Mouse (Mus musculus): ENCODE data around the gene Uchl1. TPM values are rescaled to one million over a fixed set of nuclear protein-coding genes. Genes with fewer than 3 reads are reported as not detected.

Gene Uchl1
- total RNA-seq, 2 experiments from 2014 or later, result 0.96 TPM; not detected in 1

DNA sequence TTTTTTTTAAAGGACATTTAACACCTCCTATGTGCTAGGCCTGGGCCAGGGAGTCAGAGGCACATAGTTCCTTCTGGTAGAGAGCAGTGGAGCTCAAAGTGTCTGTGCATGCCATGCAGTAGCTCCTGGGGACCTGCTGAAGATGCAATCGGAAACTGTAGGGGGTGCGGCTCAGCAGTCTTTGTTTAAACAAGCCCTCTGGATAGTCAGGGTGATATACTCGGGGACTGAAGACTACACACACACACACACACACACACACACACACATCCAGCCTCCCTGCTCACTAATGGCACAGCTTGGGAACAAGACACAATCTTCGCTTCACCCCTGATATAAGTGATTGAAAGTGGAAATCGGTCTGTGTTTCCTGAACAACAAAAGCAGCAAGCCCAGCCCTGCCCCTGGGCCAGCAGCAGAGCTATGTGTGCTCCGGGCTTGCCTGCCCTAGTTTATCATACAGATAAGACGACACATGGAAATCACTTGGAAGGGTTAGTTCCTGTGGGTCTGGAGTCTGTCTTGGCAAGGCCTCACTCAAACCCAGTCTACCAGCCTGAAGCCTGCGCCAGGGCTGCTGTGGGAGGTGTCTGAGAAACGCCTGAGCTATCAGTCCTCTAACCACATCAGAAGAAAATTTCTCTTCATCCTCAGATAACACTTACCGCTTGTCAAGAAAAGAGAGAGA, 27.6 kb downstream of the Uchl1 start:
- ATAC-seq (replicated peaks; ENCODE audit: poor library complexity), result no peak

DNA sequence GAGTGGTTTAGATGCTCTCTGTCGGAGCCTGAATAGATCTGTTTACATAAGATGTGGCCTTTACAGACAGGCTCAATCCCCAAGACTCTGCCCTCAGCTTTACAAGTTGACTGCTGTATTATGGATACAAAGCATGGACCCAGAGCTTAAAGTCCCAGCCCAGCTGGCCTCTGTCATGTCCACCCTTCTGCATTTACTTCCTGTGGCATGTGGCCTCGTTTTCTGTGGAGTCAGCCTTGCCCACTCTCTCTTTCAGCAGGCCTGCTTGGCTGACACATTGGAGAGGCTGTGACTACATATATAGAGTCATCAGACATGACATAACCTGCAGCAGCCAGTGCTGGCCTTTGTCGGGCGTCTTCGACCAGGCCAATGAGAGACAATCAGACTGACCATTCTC, 32.0 kb downstream of the Uchl1 start:
- no peak for ATAC-seq (replicated peaks; ENCODE audit: poor library complexity)

DNA sequence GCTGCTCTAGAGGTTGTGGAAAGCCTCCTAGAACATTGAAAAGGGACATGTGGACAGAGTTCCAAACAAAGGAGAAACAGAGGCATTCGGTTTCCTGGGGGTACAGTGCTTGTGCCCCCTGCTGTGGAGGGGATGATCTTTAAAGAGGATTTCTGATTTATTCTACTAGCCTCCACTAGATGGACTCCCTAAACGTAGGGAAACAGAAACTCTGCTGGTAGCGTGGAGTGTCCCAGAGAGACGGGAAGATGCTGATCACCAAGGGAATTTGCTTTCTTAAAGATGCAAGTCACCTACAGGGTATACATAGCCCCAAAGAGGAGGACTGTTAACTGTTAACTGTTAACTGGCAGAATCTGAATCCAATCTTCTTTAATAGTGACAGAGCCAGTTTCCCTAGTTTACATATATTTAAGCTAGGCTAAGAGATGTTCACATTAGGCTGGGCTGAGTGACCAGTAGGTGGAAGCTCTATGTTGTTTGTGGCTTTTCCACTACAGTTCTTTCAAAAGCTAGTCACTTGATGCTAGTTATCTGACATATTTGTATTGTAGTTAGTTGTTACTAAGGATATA, 34.6 kb downstream of the Uchl1 start:
- ATAC-seq (replicated peaks; ENCODE audit: poor library complexity), result no peak

DNA sequence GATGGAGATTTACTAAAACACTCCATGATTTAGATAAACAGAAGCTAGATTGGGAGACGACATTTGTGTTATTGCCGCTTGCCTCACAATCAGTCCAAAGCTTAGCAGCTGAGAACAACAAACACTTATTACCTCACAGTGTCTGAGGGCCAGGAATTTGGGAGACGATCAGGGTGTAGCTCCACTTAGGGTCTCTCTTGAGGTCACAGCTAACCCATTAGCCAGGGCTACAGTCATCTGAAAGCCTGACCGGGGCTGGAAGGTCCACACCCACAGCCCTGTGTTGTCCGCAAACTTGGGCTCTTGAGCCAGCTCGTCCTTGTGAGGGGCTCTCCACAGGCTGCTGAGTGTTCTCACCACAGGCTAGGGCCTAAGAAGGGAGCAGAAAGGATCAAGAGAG, 36.9 kb downstream of the Uchl1 start:
- ATAC-seq (replicated peaks; ENCODE audit: poor library complexity), result no peak

DNA sequence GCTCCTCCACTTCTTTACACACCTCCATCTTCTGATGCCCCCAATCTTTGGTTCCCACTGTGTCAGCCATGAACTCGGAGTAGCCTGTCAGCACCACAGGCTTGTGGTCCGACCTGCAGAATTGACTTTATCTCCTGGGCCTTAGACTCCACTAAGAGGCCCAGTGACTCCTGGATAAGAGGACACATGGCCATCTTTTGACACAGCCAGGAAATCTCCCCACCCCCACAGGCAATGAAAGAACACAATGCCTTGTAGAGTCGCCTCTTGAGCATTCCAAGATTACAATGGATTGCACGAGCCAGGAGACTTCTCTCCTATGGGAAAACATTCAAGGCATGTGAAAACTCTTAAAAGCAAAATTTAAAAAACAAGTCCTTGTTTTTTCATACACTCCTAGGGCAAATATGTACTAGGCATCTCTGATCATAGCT, 39.6 kb downstream of the Uchl1 start:
- ATAC-seq (replicated peaks; ENCODE audit: poor library complexity), result no peak

DNA sequence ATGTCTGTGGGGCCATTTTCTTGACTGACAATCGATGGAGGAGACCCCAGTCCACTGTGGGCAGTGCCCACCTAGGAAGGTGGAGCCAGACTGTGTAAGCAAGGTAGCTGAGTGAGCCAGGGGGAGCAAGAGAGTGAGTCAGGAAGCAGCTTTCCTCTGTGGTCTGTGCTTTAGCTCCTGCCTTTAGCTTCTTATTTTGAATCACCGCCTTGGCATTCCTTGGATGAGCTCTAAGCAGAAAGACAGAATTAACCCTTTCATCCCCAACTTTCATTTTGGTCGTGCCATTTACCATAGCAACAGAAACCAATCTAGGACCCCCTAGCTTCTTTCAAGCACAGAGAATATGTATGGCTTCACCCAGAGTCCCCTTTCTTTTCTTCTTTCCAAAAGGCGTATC, 42.0 kb downstream of the Uchl1 start:
- no peak for ATAC-seq (replicated peaks; ENCODE audit: poor library complexity)

DNA sequence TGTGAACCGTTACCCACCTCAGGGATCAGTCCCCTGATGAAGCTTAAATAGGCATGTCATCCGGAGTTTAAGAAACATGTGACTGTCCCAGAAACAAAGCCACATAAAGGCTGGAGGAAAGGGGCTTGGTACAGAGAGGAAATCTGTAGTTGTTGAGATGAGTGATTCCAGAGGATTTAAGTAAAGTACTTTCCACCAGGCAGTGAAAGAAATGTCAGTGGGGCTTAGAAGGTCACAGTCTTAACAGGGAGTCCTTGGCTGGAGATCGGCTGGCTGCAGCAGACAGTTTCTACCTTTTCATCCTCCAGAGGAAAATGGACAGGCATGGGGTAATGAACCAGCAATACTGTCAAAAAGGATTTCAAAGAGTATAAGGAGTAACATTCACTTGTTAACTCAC, 42.5 kb downstream of the Uchl1 start:
- no peak for ATAC-seq (replicated peaks; ENCODE audit: poor library complexity)

DNA sequence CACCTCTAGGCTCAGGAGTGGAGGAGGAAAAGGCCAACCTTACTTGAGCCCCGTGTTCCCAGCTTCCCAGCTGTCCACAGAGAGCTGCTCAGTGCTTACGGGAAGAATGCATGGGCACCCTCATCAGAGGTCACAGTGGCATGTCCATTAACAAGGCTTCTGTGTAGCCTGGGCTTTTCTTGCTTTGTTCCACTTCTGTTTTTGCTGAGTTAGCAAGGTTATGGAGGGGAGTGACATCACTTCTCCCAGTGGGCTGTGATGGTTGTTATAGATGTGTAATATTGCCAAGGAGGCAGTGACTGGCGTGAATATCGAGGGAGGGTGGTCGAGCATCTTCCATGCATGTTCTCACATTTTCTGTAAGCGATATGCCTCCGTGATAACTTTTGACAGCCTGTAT, 43.0 kb downstream of the Uchl1 start:
- no peak for ATAC-seq (replicated peaks; ENCODE audit: poor library complexity)

DNA sequence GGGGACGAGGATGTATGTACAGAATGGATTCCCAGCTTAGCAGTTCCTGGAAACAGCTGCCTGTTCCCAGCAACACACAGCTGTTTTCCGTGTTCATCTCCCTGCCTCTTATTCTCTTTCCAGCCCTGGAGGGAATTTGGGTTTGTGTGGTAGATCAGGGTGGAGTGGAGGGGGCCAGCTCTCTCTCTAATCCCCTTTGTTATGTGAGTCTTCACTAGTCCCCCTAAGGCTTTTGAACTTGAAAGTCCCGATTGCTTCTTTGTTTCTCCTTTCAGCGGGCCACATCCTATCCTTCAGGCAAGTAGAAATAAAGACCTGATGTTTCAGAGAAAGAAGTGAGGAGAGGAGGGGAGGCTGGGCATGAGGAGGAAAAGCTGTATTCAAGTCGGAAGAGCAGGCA, 45.0 kb downstream of the Uchl1 start:
- ATAC-seq (replicated peaks; ENCODE audit: poor library complexity), result no peak

DNA sequence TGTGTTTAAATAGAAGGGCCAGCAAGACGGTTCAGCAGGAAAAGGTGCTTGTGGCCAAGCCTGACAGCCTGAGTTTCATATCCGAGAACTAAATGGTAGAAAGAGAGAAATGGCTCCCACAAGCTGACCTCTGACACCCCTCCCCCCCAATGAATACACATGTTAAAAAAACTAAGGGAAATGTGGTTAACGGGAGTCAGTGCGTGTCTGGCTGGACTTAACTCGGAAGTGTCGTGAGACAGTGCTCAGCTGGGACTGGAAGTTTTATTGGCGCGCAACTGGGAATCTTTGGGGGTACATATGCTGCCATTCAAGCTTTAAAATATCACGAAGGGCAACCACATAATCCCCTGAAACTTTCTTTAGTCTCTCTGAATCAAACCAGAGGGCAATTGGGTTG, 46.7 kb downstream of the Uchl1 start:
- ATAC-seq (replicated peaks; ENCODE audit: poor library complexity), result no peak

DNA sequence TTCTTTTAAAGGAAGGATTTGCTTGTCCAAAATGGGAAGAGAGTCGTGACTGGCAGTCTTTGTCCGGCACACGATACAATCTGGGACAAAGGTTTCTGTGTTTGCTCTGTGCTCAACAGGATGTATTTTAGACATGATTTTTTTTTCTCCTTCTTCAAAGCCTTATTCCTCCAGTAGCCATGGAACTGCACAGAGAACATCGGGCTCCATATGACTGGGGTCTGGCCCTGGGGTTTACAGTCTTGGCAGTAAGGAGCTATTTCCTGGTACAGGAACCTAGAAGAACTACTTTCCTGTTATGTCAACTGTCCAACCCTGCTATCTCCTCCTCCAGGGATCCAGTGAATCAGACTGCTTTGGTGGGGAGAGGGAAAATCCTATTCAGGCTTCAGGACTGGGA, 47.1 kb downstream of the Uchl1 start:
- no peak for ATAC-seq (replicated peaks; ENCODE audit: poor library complexity)

DNA sequence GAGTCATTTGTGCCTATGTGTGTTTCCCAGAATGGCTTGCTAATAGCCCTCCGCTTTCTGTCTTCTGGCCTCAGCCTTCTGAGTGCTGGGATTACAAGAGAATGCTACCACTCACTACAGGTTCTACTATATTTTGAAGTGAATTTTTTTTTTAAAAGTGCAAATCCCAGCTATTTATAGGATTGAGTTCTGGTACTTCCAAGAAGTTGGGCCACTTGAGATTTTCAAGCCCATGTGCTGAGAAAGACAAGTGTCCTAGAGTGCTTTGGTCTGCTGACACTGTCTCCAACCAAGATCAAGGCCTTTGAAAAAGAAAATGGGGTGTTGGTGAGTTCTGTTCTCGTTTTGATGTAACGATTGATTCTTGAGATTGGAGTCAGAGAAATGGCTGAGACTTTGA, 47.7 kb downstream of the Uchl1 start:
- ATAC-seq (replicated peaks; ENCODE audit: poor library complexity), result no peak

DNA sequence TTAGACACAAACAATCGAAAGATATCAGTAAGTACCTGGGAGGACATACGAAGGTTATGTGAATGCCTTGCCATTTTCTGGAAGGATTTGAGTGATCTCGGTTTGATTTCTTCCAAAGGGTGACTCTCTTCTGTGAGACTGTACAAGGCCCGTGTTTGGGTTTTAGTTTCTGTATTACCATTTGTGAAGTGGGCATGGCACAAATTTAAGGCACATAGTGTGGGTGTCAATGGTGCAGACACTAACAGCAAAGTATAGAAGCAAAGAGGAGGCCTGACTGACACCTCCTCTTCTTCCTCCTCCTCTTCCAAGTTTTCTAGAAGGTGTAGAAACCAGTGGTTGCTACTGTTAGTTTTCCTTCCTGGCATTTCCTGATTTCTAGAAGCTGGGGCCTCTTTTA, 53.4 kb downstream of the Uchl1 start:
- ATAC-seq (replicated peaks; ENCODE audit: poor library complexity), result no peak

DNA sequence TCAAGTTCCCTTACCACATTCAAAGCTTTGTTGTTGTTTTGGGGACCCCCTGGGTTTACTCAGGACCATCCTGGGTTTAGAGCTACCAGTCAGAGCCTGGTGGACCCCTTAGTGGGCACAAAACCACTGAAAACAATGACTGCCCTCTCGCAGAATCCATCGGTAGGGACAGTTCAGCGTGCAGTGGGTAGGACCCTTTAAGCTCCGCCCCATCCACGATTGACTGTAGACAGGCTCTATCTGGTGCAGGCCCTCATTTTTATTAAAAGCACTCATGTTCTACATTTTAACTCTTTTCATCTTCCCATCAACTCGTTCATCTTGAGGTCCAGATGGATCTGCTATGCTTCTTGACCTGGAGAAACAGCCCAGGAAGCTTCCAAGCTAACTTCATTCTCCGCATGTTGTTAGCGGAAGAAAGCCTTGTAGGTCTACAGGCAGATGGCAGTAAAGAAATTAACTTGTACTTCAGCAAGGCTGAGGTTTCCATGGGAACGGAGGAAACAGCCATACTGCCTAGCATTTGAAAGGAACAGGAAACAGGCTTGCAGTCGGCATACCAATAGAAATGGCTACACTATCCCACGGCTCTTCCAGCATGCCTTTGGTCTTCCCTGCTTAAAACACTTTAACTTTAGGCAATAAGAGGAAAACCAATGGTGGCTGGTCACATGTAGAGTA, 54.9 kb downstream of the Uchl1 start:
- ATAC-seq (replicated peaks; ENCODE audit: poor library complexity), result no peak

DNA sequence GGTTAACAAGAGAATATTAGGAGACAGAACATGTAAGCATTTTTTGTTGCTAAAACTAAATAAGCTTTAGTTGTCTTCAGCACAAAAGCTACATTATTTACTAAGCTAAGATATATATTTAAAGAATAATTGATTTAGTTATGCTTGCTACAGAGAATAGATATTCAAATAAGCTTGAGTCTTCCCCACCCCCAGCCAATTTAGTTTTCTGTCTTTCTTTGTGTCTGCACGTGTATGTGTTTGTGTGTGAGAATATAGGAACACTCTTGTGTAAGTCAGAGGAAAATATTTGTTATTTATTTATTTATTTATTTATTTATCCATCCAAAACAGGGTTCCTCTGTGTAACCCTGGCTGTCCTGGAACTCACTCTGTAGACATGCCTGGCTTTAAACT, 55.4 kb downstream of the Uchl1 start:
- ATAC-seq (replicated peaks; ENCODE audit: poor library complexity), result no peak

DNA sequence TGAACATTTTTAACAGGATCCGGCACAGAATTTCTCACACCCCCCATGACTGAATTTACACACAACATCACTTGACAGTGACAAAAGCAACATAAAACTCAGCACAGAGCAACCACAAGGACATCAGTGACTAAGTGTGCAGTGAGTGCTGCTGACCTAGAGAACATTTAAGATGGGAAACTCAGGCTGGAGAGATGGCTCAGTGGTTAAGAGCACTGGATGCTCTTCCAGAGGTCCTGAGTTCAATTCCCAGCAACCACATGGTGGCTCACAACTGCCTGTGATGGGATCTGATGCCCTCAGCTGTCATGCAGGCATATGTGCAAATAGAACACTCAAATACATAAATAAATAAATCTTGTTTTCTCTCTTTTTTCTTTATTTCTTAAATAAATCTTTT, 57.7 kb downstream of the Uchl1 start:
- no peak for ATAC-seq (replicated peaks; ENCODE audit: poor library complexity)

Other genes starting within 250 kb of the Uchl1 start
- 2.2 and 3.3 TPM in 2 replicates for gene Apbb2, start 57.3 kb upstream of the Uchl1 start, total RNA-seq (2015)
- gene Apbb2, start 57.3 kb upstream of the Uchl1 start, total RNA-seq (2017), result 0.29 and 1.2 TPM in 2 replicates
- gene Limch1, start 69.7 kb downstream of the Uchl1 start, total RNA-seq (2015), result not detected in 2 replicates
- not detected in 2 replicates for gene Limch1, start 69.7 kb downstream of the Uchl1 start, total RNA-seq (2017)

Measured in megakaryocyte progenitor cell, adult 5-6 weeks (primary cell).